Mouse (Mus musculus): ENCODE data around the gene Ttc5.
"Not testable (repeated sequence)": the region's sequence is repeated elsewhere in the genome, so short reads cannot be mapped to it uniquely, and the experiment has no call there.

Gene Ttc5

DNA sequence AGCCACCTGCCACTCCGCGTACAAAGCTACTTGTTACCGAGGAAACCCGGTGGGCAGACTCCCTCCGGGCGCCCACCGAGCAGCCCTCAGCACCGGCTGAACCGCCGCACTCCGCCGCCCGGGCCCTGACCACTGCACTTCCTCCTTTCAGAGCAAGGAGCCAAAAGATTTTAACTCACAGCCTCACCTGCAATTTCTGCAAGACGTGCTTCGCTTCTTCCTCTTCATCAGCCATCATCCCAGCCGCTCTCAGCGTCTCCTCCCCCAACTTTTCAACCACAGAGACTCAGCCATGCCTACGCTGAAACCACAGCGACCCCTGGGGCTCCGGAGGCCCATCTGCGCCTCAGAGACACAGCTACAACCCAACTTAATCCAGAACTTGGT, at the start of gene Ttc5:
Ttc5 (minus strand) TSS at position 269 of the 387 bp plus-strand sequence.
- DNase-seq (ENCODE audit: low read depth, low spot score): peak; percentile 89

DNA sequence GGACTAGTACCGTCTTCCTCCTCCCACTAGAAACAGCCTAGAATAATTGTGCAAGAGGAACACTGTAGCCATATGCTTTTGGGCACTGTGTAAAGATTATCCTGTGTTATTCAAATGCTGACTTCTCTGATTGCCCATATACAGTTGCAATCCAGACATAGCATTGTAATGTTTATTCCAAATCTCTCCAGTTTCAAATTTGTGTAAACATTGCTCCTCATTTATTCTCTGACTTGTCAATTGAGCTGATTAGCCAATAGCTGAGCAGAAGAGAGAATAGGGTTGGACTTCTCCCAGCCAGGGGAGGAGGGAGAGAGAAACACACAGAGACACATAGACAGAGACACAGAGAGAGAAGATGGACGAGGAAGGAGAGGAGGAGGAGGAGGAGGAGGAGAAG, 49.1 kb upstream of the Ttc5 start:
- no peak for DNase-seq (ENCODE audit: low read depth, low spot score)

DNA sequence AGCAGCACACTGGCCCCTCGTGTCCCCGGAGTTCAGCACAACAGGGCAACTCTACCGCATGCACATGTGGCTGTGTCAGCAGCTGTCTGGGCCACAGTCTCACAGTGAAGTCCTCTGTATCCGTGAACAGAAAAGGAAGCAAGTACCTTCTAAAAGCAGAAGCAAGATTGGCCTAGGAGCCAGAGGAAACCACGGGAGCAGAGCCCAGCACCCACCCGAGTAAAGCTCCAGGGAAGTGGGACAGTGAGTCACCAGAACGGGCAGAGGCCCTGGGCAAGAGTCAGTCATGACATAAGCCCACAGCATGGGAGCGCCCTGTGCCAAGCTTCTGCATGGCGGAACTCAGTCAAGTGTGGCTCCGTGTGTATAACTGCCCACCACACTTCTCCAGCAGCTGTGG, 48.6 kb upstream of the Ttc5 start:
- DNase-seq (ENCODE audit: low read depth, low spot score): no peak

DNA sequence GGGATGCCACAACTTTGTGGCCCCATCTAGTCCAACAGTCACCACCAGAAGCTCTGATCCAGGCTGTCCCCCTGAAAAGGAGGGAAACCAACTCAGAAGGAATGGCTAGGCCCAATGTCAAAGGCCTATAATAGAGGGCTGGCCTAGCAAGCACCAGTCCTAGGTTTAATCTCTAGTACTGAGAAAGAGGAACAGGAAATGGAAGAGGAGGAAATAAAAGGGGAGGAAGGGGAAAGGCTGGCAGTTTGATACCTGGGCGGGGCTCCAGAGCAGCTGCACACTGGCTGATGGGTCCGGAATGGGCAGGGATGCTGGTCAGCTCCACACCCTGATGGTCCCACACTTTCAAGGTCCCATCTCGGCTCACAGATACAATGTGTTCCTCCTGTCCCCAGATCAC, 44.6 kb upstream of the Ttc5 start:
- DNase-seq (ENCODE audit: low read depth, low spot score): no peak

DNA sequence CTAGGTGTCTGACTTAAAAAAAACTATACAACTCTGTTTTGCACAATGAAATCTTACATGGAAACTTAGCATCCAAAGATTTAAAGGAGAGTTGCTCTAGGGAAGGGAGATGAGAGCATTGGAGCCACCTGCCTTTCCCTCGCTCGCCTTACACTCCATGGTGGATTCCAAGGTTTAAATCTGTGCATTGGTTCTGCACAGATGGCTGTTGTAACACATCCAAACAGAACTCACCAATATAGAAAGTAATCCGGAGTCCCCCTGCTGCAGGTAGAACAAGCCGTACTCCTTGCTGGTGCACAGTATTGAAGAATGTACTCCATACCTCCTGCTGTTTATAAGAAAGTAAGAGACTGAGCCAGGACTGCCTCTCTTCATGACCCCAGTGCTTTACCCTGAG, 41.3 kb upstream of the Ttc5 start:
- no peak for DNase-seq (ENCODE audit: low read depth, low spot score)

DNA sequence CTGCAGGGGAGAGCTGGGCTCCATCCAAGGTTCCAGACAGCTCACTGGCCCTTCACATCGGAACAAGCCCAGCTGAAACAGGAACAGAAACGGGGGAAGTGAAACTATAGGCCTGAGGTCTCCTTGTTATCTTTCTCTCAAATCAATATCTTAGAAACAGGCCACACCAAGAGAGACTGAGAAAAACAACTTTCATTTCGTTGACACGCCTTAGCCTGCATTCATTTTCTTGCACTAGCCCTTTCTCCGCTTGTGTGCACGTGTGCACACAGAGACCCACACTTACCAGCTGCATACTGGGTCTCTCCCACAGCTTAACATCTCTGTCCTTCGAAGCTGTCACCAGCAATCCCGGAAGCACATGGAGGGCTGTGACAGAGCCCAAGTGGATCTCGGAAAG, 38.9 kb upstream of the Ttc5 start:
- no peak for DNase-seq (ENCODE audit: low read depth, low spot score)

DNA sequence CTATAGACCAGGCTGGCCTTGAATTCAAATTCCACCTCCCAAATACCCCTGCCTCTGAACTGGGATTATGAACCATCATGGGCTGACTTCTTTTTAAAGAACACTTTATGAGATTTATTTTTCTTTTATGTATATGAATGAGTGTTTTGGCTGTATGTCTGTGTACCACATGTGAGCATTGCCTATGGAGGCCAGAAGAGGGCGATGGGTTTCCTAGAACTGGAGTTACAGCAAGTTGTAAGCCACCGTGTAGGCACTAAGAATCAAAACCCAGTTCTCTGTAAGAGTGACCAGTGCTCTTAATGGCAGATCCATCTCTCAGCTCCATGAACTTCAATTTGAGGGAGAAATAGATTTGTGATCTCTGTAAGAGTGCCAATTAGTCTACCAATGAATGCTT, 37.9 kb upstream of the Ttc5 start:
- DNase-seq (ENCODE audit: low read depth, low spot score): peak; percentile 30

DNA sequence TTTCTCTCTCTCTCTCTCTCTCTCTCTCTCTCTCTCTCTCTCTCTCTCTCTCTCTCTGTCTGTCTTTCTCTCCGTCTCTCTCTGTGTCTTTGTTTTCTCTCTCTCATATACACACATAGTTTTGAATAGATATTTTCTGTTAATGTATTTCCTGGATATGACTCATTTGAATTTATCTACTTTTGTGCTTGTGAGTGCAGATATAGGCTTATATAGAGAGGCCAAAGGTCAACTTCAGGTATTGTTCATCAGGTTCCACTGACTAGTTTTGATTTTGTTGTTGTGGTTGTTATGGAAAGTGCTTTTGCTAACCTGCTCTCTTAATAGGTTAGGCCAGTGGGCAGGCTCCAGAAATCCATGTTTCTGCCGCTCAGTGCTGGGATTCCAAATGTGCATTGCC, 27.7 kb upstream of the Ttc5 start:
- DNase-seq (ENCODE audit: low read depth, low spot score): no peak

DNA sequence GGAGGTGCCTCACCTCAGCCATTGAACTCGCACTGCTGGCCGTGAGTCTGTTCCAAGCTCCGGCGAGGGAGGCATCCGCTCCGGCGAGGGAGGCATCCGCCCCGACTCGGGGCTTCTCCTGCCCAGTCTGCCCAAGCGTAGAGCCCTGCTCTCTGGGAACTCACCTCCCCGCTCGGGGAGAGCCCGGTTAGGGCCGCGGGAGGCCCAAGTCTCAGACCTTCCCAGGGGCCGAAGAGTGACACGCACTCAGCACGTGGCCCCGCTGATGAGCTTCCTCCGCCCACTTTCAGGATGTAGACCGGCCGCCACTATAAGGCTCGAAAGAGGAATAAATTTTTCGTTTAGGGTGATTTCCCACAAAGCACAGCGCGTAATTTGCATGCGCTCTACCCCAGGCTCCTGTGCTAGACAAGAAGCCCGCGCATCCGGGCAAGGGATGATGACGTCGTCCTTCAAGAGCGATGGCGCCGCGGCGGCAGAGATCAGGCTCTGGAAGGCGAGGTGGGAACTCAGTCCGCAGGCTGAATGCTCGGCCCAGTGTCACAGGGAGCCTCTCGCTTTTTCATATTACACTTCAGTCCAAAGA, 22.3 kb upstream of the Ttc5 start, which contains the start of the genes Ccnb1ip1 and Parp2:
Ccnb1ip1 (minus strand) TSS at position 246 of the 586 bp plus-strand sequence.
Parp2 (plus strand) TSS at position 355 of the 586 bp plus-strand sequence.
- DNase-seq (ENCODE audit: low read depth, low spot score): peak; percentile 95

DNA sequence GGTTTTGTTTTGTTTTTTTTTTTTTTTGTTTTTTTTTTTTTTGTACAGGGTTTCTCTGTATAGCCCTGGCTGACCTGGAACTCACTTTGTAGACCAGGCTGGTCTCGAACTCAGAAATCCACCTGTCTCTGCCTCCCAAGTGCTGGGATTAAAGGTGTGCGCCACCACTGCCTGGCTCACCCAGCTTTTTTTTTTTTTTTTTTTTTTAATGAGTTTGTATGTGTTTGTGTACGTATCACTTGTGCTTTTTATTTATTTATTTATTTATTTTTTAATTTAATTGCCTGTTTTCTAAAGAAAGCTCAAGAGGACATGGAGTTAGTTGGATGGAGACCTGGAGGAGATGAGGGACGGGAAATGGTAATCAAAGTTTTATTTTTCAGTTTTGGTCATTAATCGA, 21.1 kb upstream of the Ttc5 start:
- not testable (repeated sequence) for DNase-seq (ENCODE audit: low read depth, low spot score)

DNA sequence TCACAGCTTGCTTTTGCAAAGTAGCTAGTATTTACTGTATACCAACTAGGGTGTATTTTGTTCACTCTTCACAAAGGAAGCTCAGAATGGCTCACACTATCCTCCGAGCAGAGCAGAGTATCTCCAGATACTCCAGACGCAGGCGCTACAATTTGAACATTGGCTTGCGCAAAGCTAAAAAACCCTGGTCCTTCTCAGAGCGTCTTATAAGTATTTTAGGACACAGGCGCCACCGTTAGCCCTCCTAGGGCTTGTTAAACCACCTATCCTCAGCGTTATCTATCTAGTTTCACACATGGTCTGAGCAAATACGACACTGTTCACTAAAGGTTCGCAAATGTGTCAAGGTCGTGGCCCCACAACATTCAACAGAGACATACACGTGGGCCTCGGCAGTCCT, 19.4 kb upstream of the Ttc5 start:
- no peak for DNase-seq (ENCODE audit: low read depth, low spot score)

DNA sequence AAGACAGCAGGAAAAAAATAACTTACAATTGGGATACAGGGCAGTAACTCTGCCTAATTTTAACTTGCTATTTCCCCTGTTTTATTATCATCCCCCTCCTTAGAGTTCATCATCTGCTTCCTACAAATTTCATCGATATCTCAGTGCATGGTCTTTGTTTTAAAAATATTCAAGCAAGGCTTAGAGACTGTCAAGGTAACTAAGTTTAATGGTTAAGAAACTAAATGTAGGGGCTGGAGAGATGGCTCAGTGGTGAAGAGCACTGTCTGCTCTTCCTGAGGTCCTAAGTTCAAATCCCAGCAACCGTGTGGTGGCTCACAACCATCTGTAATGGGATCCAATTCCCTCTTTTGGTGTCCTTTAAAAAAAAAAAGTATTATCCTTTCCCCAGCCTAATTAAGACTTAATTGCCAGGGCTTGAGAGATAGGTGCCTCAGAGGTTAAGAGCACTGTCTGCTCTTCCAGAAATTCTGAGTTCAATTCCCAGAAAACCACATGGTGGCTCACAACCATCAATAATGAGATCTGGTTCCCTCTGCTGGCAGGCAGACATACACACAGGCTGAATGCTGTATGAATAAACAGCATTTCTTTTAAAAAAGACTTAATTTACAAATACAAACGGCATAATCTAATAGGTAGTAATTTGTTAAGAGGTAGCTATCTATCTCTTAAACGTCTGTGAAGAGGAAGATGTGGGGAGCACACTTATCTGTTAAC, 17.7 kb upstream of the Ttc5 start:
- DNase-seq (ENCODE audit: low read depth, low spot score): peak; percentile 67

DNA sequence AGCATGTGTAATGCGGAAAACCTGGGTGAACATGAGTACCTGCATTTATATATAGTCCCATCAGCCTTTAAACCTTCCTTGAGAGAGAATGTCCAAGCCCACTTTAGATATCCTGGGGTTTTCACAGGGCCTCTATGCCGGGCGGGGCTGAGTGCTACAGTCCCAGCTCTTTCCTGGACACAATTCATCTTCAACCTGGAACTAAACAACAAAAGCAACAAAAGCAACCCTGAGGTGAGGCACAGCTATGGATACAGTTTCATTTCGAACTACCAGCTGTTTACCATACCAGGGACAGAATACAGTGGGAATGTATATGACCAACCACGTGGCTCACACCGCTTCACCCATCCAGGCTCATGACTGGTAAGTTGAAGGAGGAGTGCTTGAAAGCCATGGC, 17.1 kb upstream of the Ttc5 start:
- DNase-seq (ENCODE audit: low read depth, low spot score): no peak

DNA sequence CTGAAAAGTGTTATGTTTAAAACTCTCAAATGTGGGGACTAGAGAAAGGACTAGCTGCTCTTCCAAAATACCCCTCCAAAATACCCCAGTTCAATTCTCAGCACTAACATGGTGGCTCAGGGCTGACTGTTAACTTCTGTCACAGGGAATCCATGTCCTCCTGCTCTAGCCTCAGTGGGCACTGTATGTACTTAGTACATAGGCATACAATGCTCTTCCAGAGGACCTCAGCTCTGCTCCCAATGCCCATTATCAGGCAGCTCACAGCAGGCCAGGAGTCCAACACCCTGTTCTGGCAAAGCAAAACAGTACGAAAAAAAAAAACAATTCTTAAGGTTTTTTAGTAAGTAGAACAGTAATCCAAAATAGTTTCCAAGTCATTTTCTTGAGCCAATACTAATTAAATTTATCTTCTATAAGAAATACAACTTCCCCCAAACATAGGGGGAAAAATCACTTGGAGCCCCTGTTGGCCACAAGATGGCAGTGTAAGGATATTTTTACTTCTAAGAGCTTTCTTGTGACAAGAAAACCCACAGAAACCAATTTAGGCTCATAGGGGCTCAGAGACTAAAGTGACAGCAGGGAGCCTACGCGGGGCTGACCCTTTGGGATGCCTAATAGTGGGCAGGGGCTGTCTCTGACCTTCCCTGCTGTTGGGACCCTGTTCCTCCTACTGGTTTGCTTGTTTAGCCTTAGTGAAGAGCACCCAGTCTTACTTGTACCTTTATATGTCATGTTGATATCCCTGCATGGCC, 14.4 kb upstream of the Ttc5 start:
- DNase-seq (ENCODE audit: low read depth, low spot score): peak; percentile 74

DNA sequence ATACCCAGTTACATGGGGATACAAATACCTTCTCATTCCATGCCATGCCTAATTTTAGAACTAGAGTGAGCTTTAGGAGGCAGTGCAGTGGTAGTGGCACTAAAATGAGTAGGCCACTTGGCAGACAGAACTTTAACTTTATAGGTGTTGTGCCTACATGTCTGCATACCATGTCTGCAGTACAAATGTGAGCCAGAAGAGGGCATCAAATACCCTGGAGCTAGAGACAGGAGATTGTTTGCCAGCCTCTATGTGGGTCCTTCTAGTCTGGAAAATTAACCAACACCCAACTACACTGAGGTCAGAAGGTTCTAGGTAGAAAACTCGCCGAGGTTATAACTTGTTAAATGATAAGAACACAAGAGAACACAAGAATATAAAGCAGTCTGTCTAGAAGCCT, 13.2 kb upstream of the Ttc5 start:
- peak; percentile 25 for DNase-seq (ENCODE audit: low read depth, low spot score)

DNA sequence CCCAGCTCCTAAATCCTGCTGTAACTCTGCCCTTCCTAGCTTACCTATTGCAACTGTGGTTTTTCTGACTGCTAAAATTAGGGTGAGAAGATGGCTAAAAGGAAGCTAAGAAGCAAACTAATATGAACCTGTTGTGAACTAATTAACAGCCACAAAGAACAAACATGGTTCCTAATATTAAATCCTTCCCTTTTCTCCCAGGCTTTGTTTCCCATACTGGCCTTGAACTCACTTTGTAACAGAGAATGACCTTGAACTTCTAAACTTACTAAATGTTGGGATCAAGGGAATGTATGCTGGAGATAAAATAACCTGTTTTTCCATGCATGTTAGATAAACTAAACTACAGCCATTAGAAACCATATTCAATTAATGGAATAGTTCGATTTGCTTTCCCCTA, 11.1 kb upstream of the Ttc5 start:
- DNase-seq (ENCODE audit: low read depth, low spot score): no peak

DNA sequence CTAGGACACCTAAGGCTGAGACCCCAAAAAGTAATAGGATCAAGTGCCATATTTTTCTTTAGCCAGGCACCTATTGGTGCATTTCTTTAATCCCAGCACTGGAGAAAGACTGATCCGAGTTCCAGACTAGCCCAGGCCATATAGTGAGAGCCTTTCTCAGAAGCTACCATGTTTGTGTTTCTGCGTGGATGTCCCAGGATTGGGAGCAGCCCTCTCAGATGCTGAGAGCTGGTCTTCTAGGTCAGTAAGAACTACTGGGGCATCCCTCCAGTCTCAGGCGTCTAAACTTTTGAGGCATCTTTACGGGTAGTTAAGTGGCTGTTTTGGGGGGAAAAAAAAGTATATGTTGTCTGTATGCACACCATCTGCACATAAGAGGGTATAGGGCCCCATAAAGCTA, 10.6 kb upstream of the Ttc5 start:
- DNase-seq (ENCODE audit: low read depth, low spot score): no peak

DNA sequence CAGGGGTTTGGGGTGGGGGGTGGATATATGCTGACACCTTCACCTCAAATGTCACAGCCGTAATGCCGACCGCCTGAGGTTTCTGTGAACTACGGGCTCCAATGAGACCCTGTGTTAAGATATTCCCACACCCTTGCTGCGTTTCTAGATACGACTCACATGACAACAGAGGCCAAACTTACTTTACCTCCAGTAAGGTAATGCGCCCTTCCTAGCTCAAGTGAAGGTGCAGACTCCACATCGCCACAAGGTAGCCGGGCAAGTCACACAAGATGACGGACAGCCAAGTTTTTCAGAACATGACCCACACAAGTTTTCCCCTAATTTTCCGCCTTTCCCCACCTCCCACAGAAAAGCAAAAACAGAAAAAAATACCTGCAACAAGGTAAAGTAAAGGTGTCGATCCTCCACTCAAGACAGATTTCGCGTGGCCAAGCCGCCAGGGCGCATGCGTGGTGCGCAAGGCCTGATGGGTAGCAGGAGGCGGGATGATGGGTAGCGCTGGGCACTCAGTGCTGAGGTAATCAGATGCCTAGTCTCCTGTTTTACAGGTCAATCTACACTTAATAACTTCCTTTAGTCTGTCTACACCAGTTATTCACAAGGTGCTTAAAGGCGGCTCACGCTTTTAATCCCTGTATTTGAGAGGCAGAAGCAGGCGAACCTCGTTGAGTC, 10.1 kb upstream of the Ttc5 start:
- no peak for DNase-seq (ENCODE audit: low read depth, low spot score)

DNA sequence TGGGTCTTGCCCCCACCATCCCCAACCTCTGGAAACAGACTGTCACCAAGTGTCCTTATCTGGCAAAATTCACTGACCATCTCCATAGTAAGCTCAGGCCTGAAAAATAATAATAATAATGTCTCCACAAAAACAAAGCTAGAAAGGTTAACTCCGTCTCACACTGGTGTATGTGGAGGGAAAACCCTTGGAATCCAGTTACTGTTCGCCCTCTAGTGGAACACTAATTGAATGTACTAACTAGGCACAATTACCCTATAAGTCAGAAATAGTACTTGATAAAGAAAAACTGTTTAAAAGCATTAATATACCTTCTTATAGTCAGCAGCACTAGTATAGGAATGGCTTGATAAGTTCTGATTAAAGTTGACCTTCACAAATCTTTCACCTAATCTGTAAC, 2.8 kb upstream of the Ttc5 start:
- DNase-seq (ENCODE audit: low read depth, low spot score): peak; percentile 53

DNA sequence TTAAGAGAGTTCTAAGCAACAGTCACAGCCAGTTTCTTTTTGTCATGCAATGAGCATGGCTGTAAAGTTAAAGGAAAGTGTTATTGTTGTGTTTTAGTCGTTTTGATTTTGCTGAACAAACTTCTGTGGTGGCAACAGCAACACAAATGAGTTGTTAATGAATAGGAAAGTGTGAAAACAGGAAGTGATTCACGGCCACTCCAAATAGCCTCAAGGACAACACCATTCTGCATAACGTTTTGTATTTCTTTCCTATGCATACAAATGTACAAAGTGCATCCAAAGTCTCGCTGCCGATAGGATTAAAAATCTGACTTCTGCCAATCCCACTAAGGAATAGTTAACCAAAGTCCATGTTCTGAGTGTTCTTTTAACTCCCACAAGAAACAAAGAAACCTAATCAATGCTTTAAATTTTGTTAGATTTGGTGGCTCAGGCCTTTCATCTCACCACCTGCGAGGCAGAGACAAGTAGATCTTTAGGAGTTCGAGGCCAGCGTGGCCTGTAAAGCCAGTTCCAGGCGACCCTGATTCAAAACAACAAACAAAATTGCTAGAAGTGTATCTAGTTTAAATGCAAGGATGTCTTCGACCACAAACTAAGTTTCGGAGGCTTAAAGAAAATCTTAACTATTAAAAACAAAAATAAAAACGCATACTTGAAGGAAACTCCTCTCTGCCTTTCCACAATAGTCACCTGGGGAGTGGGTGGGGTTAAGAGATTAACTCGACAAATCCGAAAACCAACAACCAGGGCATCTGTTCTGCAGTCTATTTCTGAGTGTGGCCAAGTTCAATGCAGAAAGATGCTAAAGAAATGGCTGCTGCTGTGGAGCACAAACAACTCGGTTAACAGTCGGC, 698 bp downstream of the Ttc5 start:
- no peak for DNase-seq (ENCODE audit: low read depth, low spot score)

DNA sequence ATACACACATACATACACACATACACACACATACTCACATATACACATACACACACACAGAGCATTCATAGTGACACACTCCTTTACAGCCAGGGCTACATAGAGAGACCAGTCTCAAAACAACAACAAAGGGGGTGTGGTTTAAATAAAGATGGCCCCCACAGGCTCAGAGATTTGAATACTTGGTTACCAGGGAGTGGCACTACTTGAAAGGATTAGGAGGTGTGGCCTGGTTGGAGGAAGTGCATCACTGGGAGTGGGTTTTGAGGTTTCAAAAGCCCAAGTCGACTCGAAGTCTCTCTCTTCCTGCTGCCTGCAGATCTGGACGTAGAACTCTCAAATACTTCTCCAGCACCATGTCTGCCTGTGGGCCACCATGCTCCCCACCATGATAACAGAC, 3.2 kb downstream of the Ttc5 start:
- no peak for DNase-seq (ENCODE audit: low read depth, low spot score)
